Mouse (Mus musculus): ENCODE data around the gene Slc25a34.

- TF ChIP-seq CTCF (IDR thresholded peaks at IDR 0.05; ENCODE audit: control insufficient read depth, insufficient read depth, insufficient replicate concordance, low read depth, low read length) (no peak), POLR2A (IDR thresholded peaks at IDR 0.05; ENCODE audit: control insufficient read depth, low read depth, low read length) (no peak)
Observed at GRCm38 (mm10) chr4:141617863-141618564, 5.6 kb downstream of the Slc25a34 start.
